Mouse (Mus musculus): ENCODE data around the gene Fkbp6. TPM values are rescaled to one million over a fixed set of nuclear protein-coding genes. Genes with fewer than 3 reads are reported as not detected.

Fkbp6 gene
- polyA plus RNA-seq, 1 experiment from 2014 or later: not detected

GRCm38 (mm10) chr5:135263866-135264503 is 85.9 kb downstream of the Fkbp6 start:
- peak; percentile 68 for DNase-seq
- Histone ChIP-seq H3K27me3 (ENCODE audit: insufficient read depth, low read length) (no peaks in the 10 kb centered on the region), H3K9me3 (ENCODE audit: low read depth, low read length) (no peaks in the 10 kb centered on the region), H3K4me2 (peak overlapping the region; percentile 54), H3K27ac (ENCODE audit: low read depth) (peak overlapping the region; percentile 81), H3K36me3 (ENCODE audit: insufficient read depth) (no peaks in the 10 kb centered on the region), H3K9ac (peak overlapping the region; percentile 40), H3K4me1 (ENCODE audit: insufficient read depth) (0 out of 2 replicates have a peak, but pooled peaks cover 9% of the 10 kb centered on the region), H3K4me3 (ENCODE audit: low read depth, low read length) (peak overlapping the region; percentile 14)
- TF ChIP-seq CTCF (IDR thresholded peaks at IDR 0.05; ENCODE audit: low read depth): no peak
- WGBS: 9% methylated on average over 17 of the region's 17 CpGs
- ATAC-seq (ENCODE audit: insufficient read depth): peak; percentile 88

DNA sequence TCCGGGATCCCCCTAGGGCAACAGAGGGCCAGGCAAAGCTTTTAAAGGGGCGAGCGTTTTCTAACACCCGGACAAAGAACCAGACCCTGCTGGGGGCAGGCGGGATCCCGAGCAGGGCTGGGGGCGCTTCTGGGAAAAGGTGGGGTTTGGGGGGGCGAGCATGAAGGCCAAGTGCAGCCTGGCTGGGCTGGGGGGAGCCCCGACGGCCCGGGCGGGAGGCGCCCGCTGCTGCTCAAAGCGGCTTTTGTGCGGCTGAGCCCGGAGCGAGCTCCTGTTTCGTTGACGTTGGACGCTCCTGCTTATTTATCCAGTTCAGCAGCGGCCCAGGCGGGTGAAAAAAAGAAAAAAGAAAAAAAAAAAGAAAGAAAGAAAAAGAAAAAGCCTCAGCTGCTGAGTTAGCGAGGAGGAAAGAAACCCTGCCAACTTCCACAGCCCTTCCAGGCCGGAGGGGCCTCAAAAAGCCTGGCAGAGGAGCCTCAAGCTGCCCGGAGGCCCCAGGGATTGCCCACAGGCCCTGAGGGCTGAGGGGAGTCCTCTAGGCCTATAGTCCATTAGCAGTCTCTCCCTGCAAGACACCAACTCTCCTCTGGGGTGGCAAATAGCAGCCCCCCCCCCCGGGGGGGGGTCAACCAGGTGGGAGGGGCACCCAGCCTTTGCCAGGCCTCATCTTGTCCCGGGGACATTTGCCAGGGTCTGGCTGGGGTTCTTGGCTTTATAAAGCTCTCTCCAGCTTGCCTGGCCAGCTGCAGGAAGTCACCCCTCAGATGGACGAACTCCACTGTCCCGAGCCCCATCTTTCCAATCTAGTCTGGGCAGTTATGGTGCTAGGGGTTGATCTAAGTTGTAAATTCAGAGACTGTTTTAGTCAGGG is 91.3 kb downstream of the Fkbp6 start:
- peak overlapping the region; percentile 55 for H3K9ac ChIP-seq
- DNase-seq: peak; percentile 64
- H3K27me3 ChIP-seq (ENCODE audit: insufficient read depth, low read length): no peaks in the 10 kb centered on the region
- peak overlapping the region; percentile 58 for H3K4me2 ChIP-seq
- peak overlapping the region; percentile 78; the same call in 1 of the 2 replicates for H3K27ac ChIP-seq (ENCODE audit: low read depth)
- ATAC-seq (ENCODE audit: insufficient read depth): peak; percentile 59
- no peaks in the 10 kb centered on the region for H3K4me1 ChIP-seq (ENCODE audit: insufficient read depth)
- H3K9me3 ChIP-seq (ENCODE audit: low read depth, low read length): no peaks in the 10 kb centered on the region
- 20% methylated on average over 30 of the region's 30 CpGs for WGBS
- H3K4me3 ChIP-seq (ENCODE audit: low read depth, low read length): peak overlapping the region; percentile 27
- no peak for TF ChIP-seq CTCF (IDR thresholded peaks at IDR 0.05; ENCODE audit: low read depth)
- H3K36me3 ChIP-seq (ENCODE audit: insufficient read depth): no peaks in the 10 kb centered on the region

DNA sequence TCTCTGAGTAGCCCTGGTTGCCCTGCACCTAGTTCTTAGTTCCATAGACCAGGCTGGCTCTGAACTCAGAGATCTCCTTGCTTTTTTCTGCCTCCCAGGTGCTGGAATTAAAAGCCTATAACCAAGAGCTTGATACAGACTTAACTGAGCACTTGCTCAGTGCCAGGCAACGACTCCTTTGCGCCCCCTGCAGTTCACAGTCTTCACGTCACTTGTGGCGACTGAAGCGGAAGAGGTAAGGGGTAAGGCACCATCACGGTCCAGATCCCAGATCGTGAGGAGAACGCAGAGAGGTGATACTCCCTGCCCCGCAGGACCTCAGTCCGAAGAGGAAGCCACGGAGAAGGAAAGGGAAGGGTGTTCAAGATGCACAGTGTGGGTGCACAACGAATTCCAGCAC is 92.3 kb downstream of the Fkbp6 start:
- Histone ChIP-seq H3K27me3 (ENCODE audit: insufficient read depth, low read length) (no peaks in the 10 kb centered on the region), H3K4me2 (no peak overlapping the region), H3K9ac (no peak overlapping the region), H3K27ac (ENCODE audit: low read depth) (no peak overlapping the region), H3K4me1 (ENCODE audit: insufficient read depth) (no peaks in the 10 kb centered on the region), H3K36me3 (ENCODE audit: insufficient read depth) (no peaks in the 10 kb centered on the region), H3K9me3 (ENCODE audit: low read depth, low read length) (no peaks in the 10 kb centered on the region), H3K4me3 (ENCODE audit: low read depth, low read length) (no peak overlapping the region)
- ATAC-seq (ENCODE audit: insufficient read depth): no peak
- 0 out of 2 replicates have a peak, but pooled peaks have one; percentile 16 for TF ChIP-seq CTCF (IDR thresholded peaks at IDR 0.05; ENCODE audit: low read depth)
- 77% methylated on average over 12 of the region's 12 CpGs for whole genome bisulfite sequencing
- no peak for DNase-seq

- WGBS: 89% methylated on average over 3 of the region's 3 CpGs
- H3K27me3 ChIP-seq (ENCODE audit: insufficient read depth, low read length): no peaks in the 10 kb centered on the region
- ATAC-seq (ENCODE audit: insufficient read depth): no peak
- H3K4me2 ChIP-seq: no peak overlapping the region
- H3K9ac ChIP-seq: no peak overlapping the region
- no peak overlapping the region for H3K27ac ChIP-seq (ENCODE audit: low read depth)
- H3K4me1 ChIP-seq (ENCODE audit: insufficient read depth): no peaks in the 10 kb centered on the region
- no peak overlapping the region for H3K4me3 ChIP-seq (ENCODE audit: low read depth, low read length)
- H3K9me3 ChIP-seq (ENCODE audit: low read depth, low read length): no peaks in the 10 kb centered on the region
- H3K36me3 ChIP-seq (ENCODE audit: insufficient read depth): no peaks in the 10 kb centered on the region
- no peak for DNase-seq
- TF ChIP-seq CTCF (IDR thresholded peaks at IDR 0.05; ENCODE audit: low read depth): no peak
Measured at GRCm38 (mm10) chr5:135256166-135256565, 93.7 kb downstream of the Fkbp6 start.

DNA sequence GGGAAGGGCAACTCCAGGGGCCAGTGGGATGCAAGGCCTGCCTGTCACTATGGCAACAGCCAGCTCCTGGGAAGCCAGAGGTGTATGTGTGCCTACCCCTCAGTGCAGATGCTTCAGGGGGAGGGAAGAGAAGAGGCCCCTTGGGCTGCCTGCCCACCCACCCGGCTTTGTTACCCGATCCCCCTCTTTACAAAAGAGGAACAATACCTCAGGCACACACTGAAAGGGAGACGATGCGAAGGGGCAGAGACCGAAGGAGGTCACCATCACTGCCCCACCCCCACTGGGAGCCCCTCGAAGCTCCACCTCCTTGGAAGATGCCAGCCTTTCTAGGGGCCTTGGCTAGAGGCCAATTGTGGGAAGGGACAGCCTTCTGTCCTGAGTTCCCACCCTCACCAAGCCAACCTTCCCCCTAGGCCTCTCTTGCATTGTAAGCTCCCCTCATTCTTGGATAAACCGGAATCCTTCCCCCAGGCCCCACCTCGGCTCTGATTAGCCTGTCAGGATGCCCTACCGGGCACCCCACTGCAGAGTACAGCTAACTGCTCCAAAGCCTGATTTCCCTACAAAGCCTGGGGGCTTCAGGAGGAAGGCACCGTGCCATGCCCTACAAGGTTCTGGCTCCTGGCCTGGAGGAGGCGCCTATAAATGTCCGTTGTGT is 96.0 kb downstream of the Fkbp6 start:
- no peak overlapping the region for H3K4me3 ChIP-seq (ENCODE audit: low read depth, low read length)
- WGBS: 12% methylated on average over 12 of the region's 12 CpGs
- H3K9ac ChIP-seq: no peak overlapping the region
- peaks cover 21% of the 10 kb centered on the region for H3K27me3 ChIP-seq (ENCODE audit: insufficient read depth, low read length)
- ATAC-seq (ENCODE audit: insufficient read depth) (no peak), DNase-seq (peak; percentile 34)
- H3K4me1 ChIP-seq (ENCODE audit: insufficient read depth): no peaks in the 10 kb centered on the region; the same call in 1 of the 2 replicates
- H3K9me3 ChIP-seq (ENCODE audit: low read depth, low read length): no peaks in the 10 kb centered on the region
- no peaks in the 10 kb centered on the region for H3K36me3 ChIP-seq (ENCODE audit: insufficient read depth)
- no peak overlapping the region for H3K27ac ChIP-seq (ENCODE audit: low read depth)
- TF ChIP-seq CTCF (IDR thresholded peaks at IDR 0.05; ENCODE audit: low read depth): no peak
- no peak overlapping the region for H3K4me2 ChIP-seq

DNA sequence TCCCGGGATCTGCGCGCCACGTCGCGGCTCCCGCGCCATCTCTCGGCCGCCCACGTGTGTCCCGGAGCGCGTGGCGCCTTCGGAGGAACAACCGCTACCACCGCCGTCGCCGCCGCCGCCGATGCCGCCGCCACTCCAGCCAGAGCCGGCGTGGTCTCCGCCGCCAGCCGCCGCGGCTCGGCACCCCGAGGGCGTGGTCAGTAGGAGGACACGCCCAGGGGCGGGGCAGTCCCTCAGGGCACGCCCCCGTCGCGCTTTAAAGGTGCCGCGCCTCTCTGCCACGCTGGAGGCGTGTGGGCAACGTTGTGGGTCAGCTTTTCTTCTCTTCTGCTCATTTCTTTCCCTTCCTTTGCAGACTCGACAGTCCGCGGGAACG is 98.8 kb downstream of the Fkbp6 start, which contains the start of gene Fzd9:
Fzd9 (minus strand) TSS at position 152 of the 376 bp plus-strand sequence.
- no peaks in the 10 kb centered on the region; the same call in 1 of the 2 replicates for H3K4me1 ChIP-seq (ENCODE audit: insufficient read depth)
- H3K4me3 ChIP-seq (ENCODE audit: low read depth, low read length): peak within 1 kb of the TSS; percentile 56
- H3K27me3 ChIP-seq (ENCODE audit: insufficient read depth, low read length): peaks cover 23% of the 10 kb centered on the region
- peaks cover 15% of the 10 kb centered on the region for H3K36me3 ChIP-seq (ENCODE audit: insufficient read depth)
- under 1% methylated on average over 49 of the region's 51 CpGs for WGBS
- DNase-seq (peak; percentile 94), ATAC-seq (ENCODE audit: insufficient read depth) (peak; percentile 89)
- no peak for TF ChIP-seq CTCF (IDR thresholded peaks at IDR 0.05; ENCODE audit: low read depth)
- peak within 1 kb of the TSS; percentile 99 for H3K4me2 ChIP-seq
- peak within 1 kb of the TSS; percentile 44 for H3K9ac ChIP-seq
- H3K27ac ChIP-seq (ENCODE audit: low read depth): no peak within 1 kb of the TSS
- H3K9me3 ChIP-seq (ENCODE audit: low read depth, low read length): no peaks in the 10 kb centered on the region

All from lung, embryonic 14.5 days (tissue).